ENCODE assay signal across 29 mouse cellular contexts in the genomic region with DNA sequence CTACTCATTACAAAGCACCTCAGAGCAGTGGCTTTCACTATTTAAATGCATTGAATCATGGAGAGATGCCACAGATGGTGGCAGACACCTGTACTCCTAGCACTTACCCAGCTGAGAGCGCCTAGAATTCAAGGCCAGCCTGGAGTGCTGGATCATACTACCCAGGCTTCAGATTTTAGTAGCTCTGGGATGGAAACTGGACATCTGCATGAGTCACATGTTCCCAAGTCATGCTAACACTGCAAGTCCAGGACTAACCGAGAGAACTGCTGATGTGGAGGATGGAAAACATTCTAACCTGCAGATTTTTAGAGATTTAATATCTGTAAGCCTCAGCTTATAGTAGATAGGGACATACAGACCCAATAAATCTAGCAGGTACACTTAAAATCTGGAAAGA.
"Had no signal": no experiment of that assay in that cellular context is flagged by ENCODE, and none has a peak within 500 bp of the region (broad histone marks: within the 10 kb centered on the region; RNA-seq: fewer than 3 reads in every experiment).

No protein-coding gene starts in this region.

- DNase-seq: left cerebral cortex, postnatal 4 days; liver; liver, embryonic 13.5 days; liver, postnatal 0 days; lung, adult 18-20 months; lung, adult 2 months; lung, embryonic 14.5 days; lung, postnatal 10 days; lung, postnatal 14 days; lung, postnatal 36 days; lung, postnatal 4 days; midbrain, embryonic 14.5 days had no signal

- H3K4me1 ChIP-seq: limb, embryonic 13.5 days; liver, embryonic 13.5 days; liver, embryonic 15.5 days; lung, embryonic 15.5 days had no signal

- H3K27ac ChIP-seq: limb, embryonic 10.5 days; limb, embryonic 12.5 days; limb, embryonic 13.5 days; limb, embryonic 15.5 days; liver, embryonic 12.5 days; liver, embryonic 13.5 days; liver, embryonic 14.5 days; liver, embryonic 15.5 days; lung, embryonic 15.5 days; macrophage; midbrain, embryonic 10.5 days; midbrain, embryonic 12.5 days; midbrain, embryonic 13.5 days; midbrain, embryonic 15.5 days had no signal

- H3K9ac ChIP-seq: limb, embryonic 12.5 days; limb, embryonic 13.5 days; limb, embryonic 15.5 days; liver, embryonic 12.5 days; liver, embryonic 13.5 days; liver, embryonic 14.5 days; liver, embryonic 15.5 days; liver, postnatal 0 days; lung, embryonic 14.5 days; lung, embryonic 15.5 days; midbrain, embryonic 12.5 days; midbrain, embryonic 13.5 days; midbrain, embryonic 15.5 days had no signal

- H3K9me3 ChIP-seq: limb, embryonic 10.5 days; limb, embryonic 12.5 days; limb, embryonic 13.5 days; limb, embryonic 15.5 days; liver, embryonic 12.5 days; liver, embryonic 13.5 days; liver, embryonic 15.5 days; lung, embryonic 15.5 days; midbrain, embryonic 10.5 days; midbrain, embryonic 12.5 days; midbrain, embryonic 13.5 days; midbrain, embryonic 15.5 days had no signal

- H3K27me3 ChIP-seq: limb, embryonic 12.5 days; limb, embryonic 13.5 days; limb, embryonic 15.5 days; liver, embryonic 12.5 days; liver, embryonic 13.5 days; liver, embryonic 15.5 days; lung, embryonic 15.5 days; midbrain, embryonic 12.5 days; midbrain, embryonic 13.5 days; midbrain, embryonic 15.5 days had no signal

- H3K36me3 ChIP-seq: limb, embryonic 10.5 days; limb, embryonic 12.5 days; limb, embryonic 13.5 days; limb, embryonic 15.5 days; liver, embryonic 12.5 days; liver, embryonic 13.5 days; liver, embryonic 15.5 days; lung, embryonic 15.5 days; midbrain, embryonic 10.5 days; midbrain, embryonic 12.5 days; midbrain, embryonic 13.5 days; midbrain, embryonic 15.5 days had no signal

- H3K4me2 ChIP-seq: limb, embryonic 12.5 days; limb, embryonic 13.5 days; limb, embryonic 15.5 days; liver, embryonic 11.5 days; liver, embryonic 12.5 days; liver, embryonic 13.5 days; liver, embryonic 15.5 days; lung, embryonic 14.5 days; lung, embryonic 15.5 days; midbrain, embryonic 11.5 days; midbrain, embryonic 12.5 days; midbrain, embryonic 13.5 days; midbrain, embryonic 15.5 days had no signal

- H3K4me3 ChIP-seq: limb, embryonic 10.5 days; limb, embryonic 12.5 days; limb, embryonic 13.5 days; limb, embryonic 15.5 days; liver, embryonic 12.5 days; liver, embryonic 13.5 days; liver, embryonic 15.5 days; lung, embryonic 15.5 days; megakaryocyte, embryonic 14.5 days; midbrain, embryonic 10.5 days; midbrain, embryonic 12.5 days; midbrain, embryonic 13.5 days; midbrain, embryonic 15.5 days; myocyte had no signal
